Mouse (Mus musculus): ENCODE data around the gene Srm.

The Srm gene

DNA sequence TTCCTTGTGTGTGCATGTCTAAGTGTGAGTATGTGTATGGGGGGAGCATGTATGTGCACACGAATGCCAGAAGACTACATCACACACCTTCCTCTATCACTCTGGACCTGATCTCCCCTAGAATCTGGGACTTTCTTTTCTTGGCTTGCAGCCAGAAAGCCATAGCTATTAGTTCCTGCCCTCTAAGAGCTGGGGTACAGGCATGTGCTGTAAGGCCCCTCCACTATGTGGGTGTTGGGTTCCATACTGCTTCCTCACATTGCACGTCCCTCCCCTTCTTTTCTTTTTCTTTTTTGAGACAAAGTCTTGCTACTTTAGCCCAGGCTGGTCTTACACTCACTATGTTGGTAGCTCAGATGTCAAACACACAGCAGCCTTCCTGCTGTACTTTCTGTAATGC lies 44.0 kb downstream of the Srm start:
- no peak for DNase-seq (ENCODE audit: low spot score)

DNA sequence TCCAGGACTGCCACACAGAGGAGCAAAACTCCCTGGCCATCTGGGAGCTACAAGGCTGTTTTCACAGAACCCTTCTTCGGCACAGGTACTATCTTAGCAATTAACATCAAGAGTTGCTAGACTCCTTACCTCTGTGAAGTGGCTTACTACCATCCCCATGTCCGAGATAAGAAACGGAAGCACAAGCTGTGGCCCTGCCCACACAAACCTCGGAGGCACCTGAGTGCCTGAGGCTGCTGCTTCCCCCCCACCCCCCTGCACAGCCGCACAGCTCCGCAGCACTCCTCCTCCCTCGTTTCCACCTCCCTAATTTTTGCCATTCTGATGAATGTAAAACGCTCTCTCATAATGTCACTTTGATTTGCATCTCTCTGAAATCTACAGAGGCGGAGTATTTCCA lies 47.0 kb downstream of the Srm start:
- no peak for DNase-seq (ENCODE audit: low spot score)

DNA sequence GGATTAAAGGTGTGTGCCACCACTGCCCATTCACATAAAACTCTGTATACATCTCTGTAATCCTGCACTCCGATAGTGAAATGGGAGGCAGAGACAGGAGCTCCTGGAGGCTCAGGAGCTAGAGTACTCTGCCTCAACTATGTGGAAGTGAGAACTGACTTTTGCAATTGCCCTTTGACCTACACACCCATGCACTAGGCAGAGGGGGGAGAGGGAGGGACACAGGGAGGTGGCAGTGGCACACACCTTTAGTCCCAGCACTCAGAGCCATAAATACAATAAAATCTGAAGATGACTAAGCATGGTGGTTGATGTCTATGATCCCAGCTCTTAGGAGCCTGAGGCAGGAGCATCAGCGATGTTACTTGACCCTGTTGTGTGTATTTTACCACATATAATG lies 48.2 kb downstream of the Srm start:
- no peak for DNase-seq (ENCODE audit: low spot score)

DNA sequence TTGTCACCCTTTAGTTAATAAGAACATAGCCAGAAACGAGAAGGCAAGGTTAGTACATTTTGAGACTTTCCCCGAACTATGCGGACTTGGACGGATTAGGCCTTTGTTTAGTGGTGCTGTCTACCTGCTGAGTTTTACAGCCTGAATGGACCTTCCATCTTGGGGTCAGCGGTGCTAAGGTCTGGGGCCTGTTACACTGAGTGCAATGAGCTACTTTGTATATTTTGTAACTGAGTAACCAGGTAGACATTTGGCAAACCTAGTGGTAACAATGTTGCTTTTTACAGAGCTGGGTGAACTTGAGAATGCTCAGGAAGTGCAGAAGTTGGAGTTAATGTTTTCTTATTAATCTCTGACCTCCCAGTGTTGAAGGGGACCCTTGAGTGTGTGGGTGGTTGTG lies 49.8 kb downstream of the Srm start:
- DNase-seq (ENCODE audit: low spot score): no peak

DNA sequence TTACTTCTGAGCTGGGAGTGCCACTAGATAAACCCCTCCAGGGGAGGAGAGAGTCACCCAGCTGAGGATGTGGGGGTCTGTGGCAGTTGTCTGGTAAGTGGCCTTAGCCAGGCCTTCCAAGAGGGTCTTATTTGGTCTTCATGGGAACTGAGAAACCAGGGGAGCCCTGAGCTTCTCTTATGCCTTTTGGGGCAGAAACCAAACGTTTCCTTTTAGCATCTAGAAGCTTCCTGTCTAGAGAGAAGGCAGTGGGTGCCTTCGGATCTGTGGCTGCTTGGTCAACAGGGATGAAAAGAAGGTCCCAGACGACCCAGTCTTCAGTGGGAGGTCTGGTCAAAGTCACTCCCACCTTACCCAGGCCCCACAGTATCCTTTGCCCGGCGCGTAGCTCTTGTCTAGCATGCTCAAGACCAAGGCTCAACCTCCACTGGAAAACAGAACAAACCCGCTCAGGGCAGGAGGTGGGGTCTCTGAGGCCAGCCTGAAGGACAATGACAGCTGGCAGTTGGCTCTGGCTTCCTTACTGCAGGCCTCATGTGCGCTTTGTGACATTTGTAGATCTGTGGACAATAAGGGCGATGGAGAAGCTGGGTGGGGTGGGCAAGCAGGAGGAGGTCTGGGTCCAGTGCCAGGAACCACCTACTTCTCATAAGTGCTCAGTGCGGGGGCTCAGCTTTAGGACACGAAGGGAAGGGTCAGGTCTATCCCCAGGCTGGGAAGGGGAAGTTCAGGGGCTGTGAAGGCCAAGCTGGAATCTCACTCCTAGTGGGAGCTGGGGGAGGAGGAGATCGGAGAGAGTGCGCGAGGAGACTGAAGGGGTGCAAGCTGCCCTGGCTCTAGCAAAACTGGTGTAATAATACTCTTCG lies 52.2 kb downstream of the Srm start, which contains the start of gene Gm572:
Gm572 (plus strand) TSS at position 27 of the 866 bp plus-strand sequence.
- no peak for DNase-seq (ENCODE audit: low spot score)

- DNase-seq (ENCODE audit: low spot score): no peak
These were observed 52.8 kb downstream of the Srm start for GRCm38 (mm10) chr4:148644157-148644511.
